Mouse (Mus musculus) lung, postnatal 0 days (tissue): ENCODE measurements around the gene Trappc4.

ENCODE experiments used
- CTCF ChIP-seq: IDR thresholded peaks from 2 replicates; pipeline ENCODE4 v1.5.1; 2016; ENCODE audit warnings: antibody characterized with exemption, mild to moderate bottlenecking
- EP300 ChIP-seq: IDR thresholded peaks from 2 replicates; pipeline ENCODE4 v1.6.1; 2016; ENCODE audit warnings: antibody characterized with exemption, mild to moderate bottlenecking, control low read depth

- TF ChIP-seq CTCF, result no peak
- no peak for TF ChIP-seq EP300
Measured at GRCm38 (mm10) chr9:44410647-44411336, 3.4 kb upstream of the Trappc4 start.
